Mouse (Mus musculus) kidney, embryonic 14.5 days (tissue): ENCODE measurements around the gene Taf15. TPM values are rescaled to one million over a fixed set of nuclear protein-coding genes. Genes with fewer than 3 reads are reported as not detected.
A peak's percentile ranks its signal among the peaks of the same experiment; 100 is the strongest.

Experiments
- ATAC-seq: fragments of 200-750 bp; cut with Nextera tagmentation; 2 replicates; pipeline ENCODE4 v1.8.0; 2017; ENCODE audit warnings: moderate number of reproducible peaks, mild to moderate bottlenecking, moderate TSS enrichment, moderate library complexity; ENCODE audit not compliant: low FRiP score, low TSS enrichment
- H3K27ac ChIP-seq: fragments of 300-500 bp; sonication (generic); 2 replicates; pipeline ENCODE4 v1.5.1; 2014; ENCODE audit warnings: low read depth, mild to moderate bottlenecking, low read length, moderate library complexity, mixed read lengths
- H3K27me3 ChIP-seq: fragments of 300-500 bp; sonication (generic); 2 replicates; pipeline ENCODE4 v1.6.1; 2014; ENCODE audit warnings: mild to moderate bottlenecking, low read length; ENCODE audit not compliant: control insufficient read depth, insufficient read depth
- H3K36me3 ChIP-seq: fragments of 300-500 bp; sonication (generic); 2 replicates; pipeline ENCODE4 v1.6.1; 2014; ENCODE audit warnings: low read length, mixed read lengths; ENCODE audit not compliant: control insufficient read depth, insufficient read depth
- H3K4me1 ChIP-seq: fragments of 300-500 bp; sonication (generic); 2 replicates; pipeline ENCODE4 v1.6.1; 2014; ENCODE audit warnings: low read length, mixed read lengths; ENCODE audit not compliant: control insufficient read depth, insufficient read depth
- H3K4me2 ChIP-seq: fragments of 300-500 bp; sonication (generic); replicated peaks from 2 replicates; pipeline ENCODE4 v1.6.1; 2014; ENCODE audit warnings: low read depth, mild to moderate bottlenecking, low read length
- H3K4me3 ChIP-seq: fragments of 300-500 bp; sonication (generic); 2 replicates; pipeline ENCODE4 v1.5.1; 2014; ENCODE audit warnings: mild to moderate bottlenecking, low read length
- H3K9ac ChIP-seq: fragments of 300-500 bp; sonication (generic); 2 replicates; pipeline ENCODE4 v1.6.1; 2014; ENCODE audit warnings: low read depth, mild to moderate bottlenecking, low read length, moderate library complexity
- H3K9me3 ChIP-seq: fragments of 300-500 bp; sonication (generic); 2 replicates; pipeline ENCODE4 v1.6.1; 2016; ENCODE audit warnings: low read length; ENCODE audit not compliant: control insufficient read depth
- WGBS: fragments of 180-500 bp; shearing (Covaris S2); extraction: QIAGEN DNeasy Blood & Tissue Kit; methylation state at CpG from one replicate; pipeline ENCODE4 v1.1.7; 2014; 5-methylcytosine and 5-hydroxymethylcytosine counted together
- polyA plus RNA-seq: library from polyadenylated mRNA; unstranded; fragments of >200 nt; fragmentation: Nextera tagmentation; extraction: Ambion mirVana; gene quantifications from 2 replicates; pipeline ENCODE4 v1.2.1, GENCODE M21; 2014

Taf15 gene
- polyA plus RNA-seq, 1 experiment from 2014 or later, result 20.3 TPM

GRCm38 (mm10) chr11:83441235-83441634 is 31.7 kb upstream of the Taf15 start:
- no peak overlapping the region for H3K4me3 ChIP-seq
- H3K36me3 ChIP-seq, result no peaks in the 10 kb centered on the region
- H3K27me3 ChIP-seq, result peaks cover 46% of the 10 kb centered on the region
- no peak overlapping the region for H3K27ac ChIP-seq
- no peaks in the 10 kb centered on the region for H3K9me3 ChIP-seq
- peak overlapping the region; percentile 84; the same call in 1 of the 2 replicates for H3K4me2 ChIP-seq
- no peaks in the 10 kb centered on the region for H3K4me1 ChIP-seq
- no peak overlapping the region for H3K9ac ChIP-seq
- WGBS, result 44% methylated on average over 7 of the region's 7 CpGs
- ATAC-seq, result no peak

- Histone ChIP-seq H3K27ac (no peak overlapping the region), H3K4me1 (peaks cover 3% of the 10 kb centered on the region; the same call in 1 of the 2 replicates), H3K4me2 (peak overlapping the region; percentile 32; the same call in 1 of the 2 replicates), H3K27me3 (peaks cover 51% of the 10 kb centered on the region), H3K36me3 (no peaks in the 10 kb centered on the region), H3K9me3 (no peaks in the 10 kb centered on the region), H3K9ac (no peak overlapping the region), H3K4me3 (peak overlapping the region; percentile 3; the same call in 1 of the 2 replicates)
- 0 out of 2 replicates have a peak, but pooled peaks have one; percentile 25 for ATAC-seq
- WGBS, result 12% methylated on average over 29 of the region's 29 CpGs
These were observed 30.2 kb upstream of the Taf15 start for GRCm38 (mm10) chr11:83442596-83443267.

- no peak overlapping the region for H3K9ac ChIP-seq
- peaks cover 51% of the 10 kb centered on the region for H3K27me3 ChIP-seq
- no peak overlapping the region for H3K27ac ChIP-seq
- WGBS, result 6% methylated on average over 7 of the region's 7 CpGs
- H3K9me3 ChIP-seq, result no peaks in the 10 kb centered on the region
- H3K4me2 ChIP-seq, result no peak overlapping the region
- H3K4me1 ChIP-seq, result peaks cover 14% of the 10 kb centered on the region
- no peaks in the 10 kb centered on the region for H3K36me3 ChIP-seq
- ATAC-seq, result no peak
- H3K4me3 ChIP-seq, result no peak overlapping the region
These were observed 29.1 kb upstream of the Taf15 start for GRCm38 (mm10) chr11:83443824-83444223.

- Histone ChIP-seq H3K4me3 (peak overlapping the region; percentile 25), H3K9me3 (no peaks in the 10 kb centered on the region), H3K9ac (no peak overlapping the region), H3K4me1 (peaks cover 22% of the 10 kb centered on the region), H3K27ac (no peak overlapping the region), H3K27me3 (peaks cover 51% of the 10 kb centered on the region), H3K4me2 (peak overlapping the region; percentile 41), H3K36me3 (no peaks in the 10 kb centered on the region)
- ATAC-seq, result no peak
- WGBS, result 29% methylated on average over 19 of the region's 19 CpGs
These were observed 27.9 kb upstream of the Taf15 start for GRCm38 (mm10) chr11:83445001-83445400.

GRCm38 (mm10) chr11:83447612-83448011 is 25.3 kb upstream of the Taf15 start:
- Histone ChIP-seq H3K4me1 (peaks cover 22% of the 10 kb centered on the region), H3K36me3 (no peaks in the 10 kb centered on the region), H3K27me3 (peaks cover 34% of the 10 kb centered on the region), H3K4me2 (no peak overlapping the region), H3K9ac (no peak overlapping the region), H3K4me3 (no peak overlapping the region), H3K9me3 (no peaks in the 10 kb centered on the region), H3K27ac (no peak overlapping the region; the same call in 1 of the 2 replicates)
- 61% methylated on average over 10 of the region's 10 CpGs for WGBS
- ATAC-seq, result no peak

- Histone ChIP-seq H3K36me3 (no peaks in the 10 kb centered on the region), H3K4me1 (peaks cover 22% of the 10 kb centered on the region), H3K9ac (no peak overlapping the region), H3K27me3 (peaks cover 28% of the 10 kb centered on the region), H3K4me3 (no peak overlapping the region), H3K27ac (peak overlapping the region; percentile 76; the same call in 1 of the 2 replicates), H3K9me3 (no peaks in the 10 kb centered on the region), H3K4me2 (no peak overlapping the region)
- WGBS, result 43% methylated on average over 16 of the region's 16 CpGs
- peak; percentile 38; the same call in 1 of the 2 replicates for ATAC-seq
These were observed 24.6 kb upstream of the Taf15 start for GRCm38 (mm10) chr11:83448021-83448926.

GRCm38 (mm10) chr11:83448927-83449236 is 24.0 kb upstream of the Taf15 start:
- no peak overlapping the region for H3K4me3 ChIP-seq
- no peaks in the 10 kb centered on the region for H3K36me3 ChIP-seq
- ATAC-seq, result no peak
- H3K4me2 ChIP-seq, result no peak overlapping the region
- H3K4me1 ChIP-seq, result peaks cover 22% of the 10 kb centered on the region
- no peak overlapping the region for H3K9ac ChIP-seq
- peaks cover 24% of the 10 kb centered on the region for H3K27me3 ChIP-seq
- H3K27ac ChIP-seq, result peak overlapping the region; percentile 76; the same call in 1 of the 2 replicates
- no peaks in the 10 kb centered on the region for H3K9me3 ChIP-seq

GRCm38 (mm10) chr11:83449298-83449697 is 23.6 kb upstream of the Taf15 start:
- Histone ChIP-seq H3K27me3 (peaks cover 20% of the 10 kb centered on the region), H3K9ac (no peak overlapping the region), H3K4me3 (no peak overlapping the region), H3K36me3 (no peaks in the 10 kb centered on the region), H3K4me1 (peaks cover 22% of the 10 kb centered on the region), H3K27ac (peak overlapping the region; percentile 76; the same call in 1 of the 2 replicates), H3K9me3 (no peaks in the 10 kb centered on the region), H3K4me2 (no peak overlapping the region)
- no peak for ATAC-seq
- 8% methylated on average over 4 of the region's 4 CpGs for WGBS

- Histone ChIP-seq H3K4me2 (no peak overlapping the region), H3K4me1 (peaks cover 25% of the 10 kb centered on the region), H3K4me3 (no peak overlapping the region), H3K36me3 (no peaks in the 10 kb centered on the region), H3K27ac (no peak overlapping the region), H3K9me3 (no peaks in the 10 kb centered on the region), H3K9ac (no peak overlapping the region), H3K27me3 (peaks cover 8% of the 10 kb centered on the region; the same call in 1 of the 2 replicates)
- ATAC-seq, result no peak
- WGBS, result 49% methylated on average over 1 of the region's 1 CpGs
These were observed 22.3 kb upstream of the Taf15 start for GRCm38 (mm10) chr11:83450550-83450949.
